In genomic region chr12:10411453-10411852, GRCm38 (mm10) we compare ENCODE assay signal across 24 mouse cellular contexts. TPM values are rescaled to one million over a fixed set of nuclear protein-coding genes. Genes with fewer than 3 reads are reported as not detected.
"Had no signal": no experiment of that assay in that cellular context is flagged by ENCODE, and none has a peak within 500 bp of the region (broad histone marks: within the 10 kb centered on the region; RNA-seq: fewer than 3 reads in every experiment).

No protein-coding gene starts in this region.

- H3K4me1 ChIP-seq: midbrain, embryonic 10.5 days; midbrain, embryonic 12.5 days; neural tube, embryonic 13.5 days; neural tube, embryonic 15.5 days; stomach, embryonic 15.5 days had no signal

- H3K9me3 ChIP-seq: midbrain, embryonic 10.5 days; midbrain, embryonic 12.5 days; neural tube, embryonic 13.5 days; neural tube, embryonic 15.5 days; stomach, embryonic 15.5 days had no signal

- H3K27ac ChIP-seq: midbrain, embryonic 10.5 days; midbrain, embryonic 12.5 days; neural tube, embryonic 13.5 days; neural tube, embryonic 15.5 days; stomach, embryonic 15.5 days; stomach, postnatal 0 days had no signal

- H3K27me3 ChIP-seq: midbrain, embryonic 12.5 days; neural tube, embryonic 13.5 days; neural tube, embryonic 15.5 days; stomach, embryonic 15.5 days had no signal

- DNase-seq: lung, adult 18-20 months; lung, embryonic 14.5 days; lung, postnatal 10 days; lung, postnatal 4 days; midbrain, embryonic 14.5 days; retina, postnatal 1 day; right cerebral cortex, adult 18-20 months; thymus, adult 2 months; thymus, postnatal 25 days; thymus, postnatal 4 days had no signal

- H3K36me3 ChIP-seq: midbrain, embryonic 10.5 days; midbrain, embryonic 12.5 days; neural tube, embryonic 13.5 days; neural tube, embryonic 15.5 days; stomach, embryonic 15.5 days had no signal

- H3K4me3 ChIP-seq: midbrain, embryonic 10.5 days; midbrain, embryonic 12.5 days; myocyte; neural tube, embryonic 13.5 days; neural tube, embryonic 15.5 days; stomach, embryonic 15.5 days had no signal

RNA-seq across cellular contexts. Expression of gene Nt5c1b, which starts 41.7 kb away (rescaled TPM):
- total RNA-seq: megakaryocyte, adult 5-6 weeks; megakaryocyte-erythroid progenitor cell, adult 5-6 weeks had no signal
- polyA plus RNA-seq: lung, embryonic 16.5 days; midbrain, embryonic 10.5 days; midbrain, embryonic 12.5 days; midbrain, embryonic 14.5 days; midbrain, embryonic 16.5 days; myocyte; neural tube, embryonic 11.5 days; neural tube, embryonic 13.5 days; neural tube, embryonic 15.5 days; spleen, adult 2 months; stomach, embryonic 15.5 days; stomach, postnatal 0 days; urinary bladder, adult 2 months had no signal
